In genomic region chr19:44280755-44281154, GRCm38 (mm10) we compare ENCODE assay signal across 7 mouse cellular contexts. TPM values are rescaled to one million over a fixed set of nuclear protein-coding genes. Genes with fewer than 3 reads are reported as not detected.
A peak's percentile ranks its signal among the peaks of the same experiment; 100 is the strongest.
DNase-seq lines count a peak whose midpoint lies in the region; ATAC-seq and TF ChIP-seq lines count a peak whose summit lies in the region.

No protein-coding gene starts in this region.

- DNase-seq in adipocyte (ENCODE audit: low spot score), result peak; percentile 67
- peak; percentile 50 for DNase-seq in forelimb bud, embryonic 11.5 days (ENCODE audit: low read depth, low spot score)
- DNase-seq in mesoderm, embryonic 11.5 days (ENCODE audit: low read depth, low spot score), result peak; percentile 73
- no peak for DNase-seq in cerebellum, postnatal 36 days
- no peak for DNase-seq in layer of hippocampus, adult 9-10 months (ENCODE audit: low spot score)

- H3K9me3 ChIP-seq in E14TG2a.4 (ENCODE audit: low read length), result no peaks in the 10 kb centered on the region
- H3K9me3 ChIP-seq in kidney, embryonic 16.5 days (ENCODE audit: low read length), result no peaks in the 10 kb centered on the region

- no peak for ATAC-seq in kidney, embryonic 16.5 days (ENCODE audit: low FRiP score, low TSS enrichment)

- no peak overlapping the region for H3K4me2 ChIP-seq in kidney, embryonic 16.5 days (replicated peaks; ENCODE audit: low read depth, low read length)

- H3K4me1 ChIP-seq in E14TG2a.4 (replicated peaks; ENCODE audit: low read depth, low read length), result peaks cover 87% of the 10 kb centered on the region
- peaks cover 47% of the 10 kb centered on the region for H3K4me1 ChIP-seq in kidney, embryonic 16.5 days (ENCODE audit: insufficient read depth, low read length)

- H3K9ac ChIP-seq in kidney, embryonic 16.5 days (replicated peaks; ENCODE audit: low read length), result peak overlapping the region; percentile 45; the same call in 1 of the 2 replicates

- no peaks in the 10 kb centered on the region for H3K27me3 ChIP-seq in E14TG2a.4 (ENCODE audit: insufficient read depth, low read length)
- no peaks in the 10 kb centered on the region for H3K27me3 ChIP-seq in kidney, embryonic 16.5 days (ENCODE audit: insufficient read depth, low read length)

- TF ChIP-seq CTCF in E14TG2a.4 (conservative IDR thresholded peaks at IDR 0.05; ENCODE audit: low read length), result no peak

- H3K36me3 ChIP-seq in E14TG2a.4 (ENCODE audit: insufficient read depth, low read length), result no peaks in the 10 kb centered on the region
- no peaks in the 10 kb centered on the region for H3K36me3 ChIP-seq in kidney, embryonic 16.5 days (ENCODE audit: insufficient read depth, low read length)

- H3K4me3 ChIP-seq in E14TG2a.4 (replicated peaks; ENCODE audit: low read length), result peak overlapping the region; percentile 37
- H3K4me3 ChIP-seq in kidney, embryonic 16.5 days (ENCODE audit: low read length), result no peak overlapping the region

- H3K27ac ChIP-seq in kidney, embryonic 16.5 days (ENCODE audit: low read length), result peak overlapping the region; percentile 85

- 5% methylated on average over 6 of the region's 6 CpGs for WGBS in kidney, embryonic 16.5 days

RNA-seq across cellular contexts. Expression of gene Scd2, which starts 12.7 kb away (rescaled TPM):
- polyA plus RNA-seq in kidney, embryonic 16.5 days (2015; fragmentation: Nextera tagmentation; extraction: Ambion mirVana), result 178 and 193 TPM in 2 replicates

RNA-seq across cellular contexts. Expression of gene Scd4, which starts 52.1 kb away (rescaled TPM):
- polyA plus RNA-seq in kidney, embryonic 16.5 days (2015; fragmentation: Nextera tagmentation; extraction: Ambion mirVana), result 0.12 and 0.17 TPM in 2 replicates

Comparison
In these comparisons a context has a peak if more than half of its experiments do, and no peak if none do; other contexts are left out.
1. DNase-seq: peak in adipocyte (single experiment), forelimb bud, embryonic 11.5 days (single experiment) and mesoderm, embryonic 11.5 days (single experiment); none in cerebellum, postnatal 36 days (0 of 2) and layer of hippocampus, adult 9-10 months (single experiment).